Mouse (Mus musculus) hindbrain, embryonic 15.5 days (tissue): ENCODE measurements at regions not wholly inside any gene's neighbourhood (a gene's known extent, or its start where the extent isn't known, plus 50 kb on each side); places are given as distances from the start of the nearest gene placed in this dataset.

Experiments
- ATAC-seq: fragments of 200-750 bp; cut with Nextera tagmentation; 2 replicates; pipeline ENCODE4 v1.8.0; 2017; ENCODE audit warnings: low read depth, moderate number of reproducible peaks, moderate TSS enrichment; ENCODE audit not compliant: low FRiP score
- H3K27ac ChIP-seq: fragments of 300-500 bp; sonication (generic); replicated peaks from 2 replicates; pipeline ENCODE4 v1.5.1; 2015; ENCODE audit warnings: mild to moderate bottlenecking, inconsistent platforms
- H3K27me3 ChIP-seq: fragments of 300-500 bp; sonication (generic); 2 replicates; pipeline ENCODE4 v1.6.1; 2015; ENCODE audit warnings: control low read depth, inconsistent platforms
- H3K36me3 ChIP-seq: fragments of 300-500 bp; sonication (generic); 2 replicates; pipeline ENCODE4 v1.6.1; 2015; ENCODE audit warnings: control low read depth, inconsistent platforms
- H3K4me1 ChIP-seq: fragments of 300-500 bp; sonication (generic); replicated peaks from 2 replicates; pipeline ENCODE4 v1.6.1; 2015; ENCODE audit warnings: control low read depth, inconsistent platforms
- H3K4me2 ChIP-seq: fragments of 300-500 bp; sonication (generic); 2 replicates; pipeline ENCODE4 v1.6.1; 2015; ENCODE audit warnings: moderate library complexity, mild to moderate bottlenecking, inconsistent platforms
- H3K4me3 ChIP-seq: fragments of 300-500 bp; sonication (generic); 2 replicates; pipeline ENCODE4 v1.5.1; 2015; ENCODE audit warnings: mild to moderate bottlenecking, inconsistent platforms
- H3K9ac ChIP-seq: fragments of 300-500 bp; sonication (generic); 2 replicates; pipeline ENCODE4 v1.6.1; 2015; ENCODE audit warnings: inconsistent platforms
- H3K9me3 ChIP-seq: fragments of 300-500 bp; sonication (generic); 2 replicates; pipeline ENCODE4 v1.6.1; 2016; ENCODE audit warnings: control low read depth, inconsistent platforms
- WGBS: fragments of 180-500 bp; shearing (Covaris S2); methylation state at CpG from one replicate; pipeline ENCODE4 v1.1.7; 2015; 5-methylcytosine and 5-hydroxymethylcytosine counted together

GRCm38 (mm10) chr12:107662624-107663023 lies 174.2 kb downstream of the 3110018I06Rik start:
- Histone ChIP-seq H3K9ac (no peak overlapping the region), H3K4me2 (no peak overlapping the region), H3K27me3 (no peaks in the 10 kb centered on the region), H3K36me3 (no peaks in the 10 kb centered on the region), H3K4me1 (peaks cover 13% of the 10 kb centered on the region; the same call in 1 of the 2 replicates), H3K4me3 (no peak overlapping the region), H3K27ac (no peak overlapping the region), H3K9me3 (no peaks in the 10 kb centered on the region)
- WGBS: 10% methylated on average over 1 of the region's 1 CpGs
- no peak for ATAC-seq

GRCm38 (mm10) chr12:107667836-107668235 lies 179.4 kb downstream of the 3110018I06Rik start:
- Histone ChIP-seq H3K9ac (no peak overlapping the region), H3K27me3 (no peaks in the 10 kb centered on the region), H3K4me2 (no peak overlapping the region), H3K4me3 (no peak overlapping the region), H3K9me3 (no peaks in the 10 kb centered on the region), H3K4me1 (no peaks in the 10 kb centered on the region), H3K27ac (no peak overlapping the region), H3K36me3 (no peaks in the 10 kb centered on the region)
- no peak for ATAC-seq
- 77% methylated on average over 3 of the region's 3 CpGs for whole genome bisulfite sequencing

- H3K9ac ChIP-seq: no peak overlapping the region
- H3K36me3 ChIP-seq: no peaks in the 10 kb centered on the region
- no peak for ATAC-seq
- H3K4me1 ChIP-seq: no peaks in the 10 kb centered on the region
- no peak overlapping the region for H3K27ac ChIP-seq
- 66% methylated on average over 5 of the region's 5 CpGs for WGBS
- no peaks in the 10 kb centered on the region for H3K9me3 ChIP-seq
- no peaks in the 10 kb centered on the region for H3K27me3 ChIP-seq
- no peak overlapping the region for H3K4me3 ChIP-seq
- H3K4me2 ChIP-seq: no peak overlapping the region
Observed at GRCm38 (mm10) chr12:107669046-107669445, 180.6 kb downstream of the 3110018I06Rik start.

- no peak overlapping the region for H3K9ac ChIP-seq
- 77% methylated on average over 6 of the region's 6 CpGs for WGBS
- no peak for ATAC-seq
Observed at GRCm38 (mm10) chr12:107669450-107669849, 181.0 kb downstream of the 3110018I06Rik start.

GRCm38 (mm10) chr12:107669910-107670309 lies 181.5 kb downstream of the 3110018I06Rik start:
- Histone ChIP-seq H3K27ac (no peak overlapping the region), H3K9me3 (no peaks in the 10 kb centered on the region), H3K27me3 (no peaks in the 10 kb centered on the region), H3K4me2 (no peak overlapping the region), H3K4me1 (no peaks in the 10 kb centered on the region), H3K36me3 (no peaks in the 10 kb centered on the region), H3K9ac (no peak overlapping the region), H3K4me3 (no peak overlapping the region)
- 73% methylated on average over 10 of the region's 10 CpGs for WGBS
- ATAC-seq: no peak

More at GRCm38 (mm10) chr12:107669450-107669849, 181.0 kb downstream of the 3110018I06Rik start:
- H3K4me1 ChIP-seq: no peaks in the 10 kb centered on the region
- no peaks in the 10 kb centered on the region for H3K27me3 ChIP-seq
- no peak overlapping the region for H3K4me2 ChIP-seq
- no peak overlapping the region for H3K4me3 ChIP-seq
- no peak overlapping the region for H3K27ac ChIP-seq
- H3K9me3 ChIP-seq: no peaks in the 10 kb centered on the region
- no peaks in the 10 kb centered on the region for H3K36me3 ChIP-seq

- H3K9ac ChIP-seq: no peak overlapping the region
- no peak for ATAC-seq
- 28% methylated on average over 7 of the region's 7 CpGs for WGBS
Observed at GRCm38 (mm10) chr12:107677076-107677475, 188.6 kb downstream of the 3110018I06Rik start.

GRCm38 (mm10) chr12:107687447-107687846 lies 199.0 kb downstream of the 3110018I06Rik start:
- H3K9me3 ChIP-seq: no peaks in the 10 kb centered on the region
- no peak for ATAC-seq
- H3K27ac ChIP-seq: no peak overlapping the region
- H3K4me3 ChIP-seq: no peak overlapping the region
- no peak overlapping the region for H3K9ac ChIP-seq
- H3K27me3 ChIP-seq: no peaks in the 10 kb centered on the region
- WGBS: 82% methylated on average over 2 of the region's 2 CpGs
- no peaks in the 10 kb centered on the region for H3K4me1 ChIP-seq
- H3K36me3 ChIP-seq: no peaks in the 10 kb centered on the region
- H3K4me2 ChIP-seq: no peak overlapping the region

More at GRCm38 (mm10) chr12:107677076-107677475, 188.6 kb downstream of the 3110018I06Rik start:
- H3K9me3 ChIP-seq: no peaks in the 10 kb centered on the region
- no peak overlapping the region for H3K4me2 ChIP-seq
- H3K36me3 ChIP-seq: no peaks in the 10 kb centered on the region
- H3K27me3 ChIP-seq: no peaks in the 10 kb centered on the region
- H3K4me3 ChIP-seq: no peak overlapping the region
- H3K27ac ChIP-seq: no peak overlapping the region
- H3K4me1 ChIP-seq: no peaks in the 10 kb centered on the region; the same call in 1 of the 2 replicates

- no peaks in the 10 kb centered on the region for H3K27me3 ChIP-seq
- WGBS: 54% methylated on average over 7 of the region's 7 CpGs
Observed at GRCm38 (mm10) chr12:107689418-107689817, 201.0 kb downstream of the 3110018I06Rik start.

GRCm38 (mm10) chr12:107690061-107690460 lies 201.6 kb downstream of the 3110018I06Rik start:
- no peaks in the 10 kb centered on the region for H3K36me3 ChIP-seq
- ATAC-seq: no peak
- WGBS: 81% methylated on average over 3 of the region's 3 CpGs
- no peak overlapping the region for H3K9ac ChIP-seq
- H3K27me3 ChIP-seq: no peaks in the 10 kb centered on the region
- 0 out of 2 replicates have a peak, but pooled peaks cover 4% of the 10 kb centered on the region for H3K4me1 ChIP-seq
- H3K4me2 ChIP-seq: no peak overlapping the region
- H3K9me3 ChIP-seq: no peaks in the 10 kb centered on the region
- no peak overlapping the region for H3K27ac ChIP-seq
- H3K4me3 ChIP-seq: no peak overlapping the region

More at GRCm38 (mm10) chr12:107689418-107689817, 201.0 kb downstream of the 3110018I06Rik start:
- Histone ChIP-seq H3K4me3 (no peak overlapping the region), H3K9ac (no peak overlapping the region), H3K4me1 (0 out of 2 replicates have a peak, but pooled peaks cover 4% of the 10 kb centered on the region), H3K9me3 (no peaks in the 10 kb centered on the region), H3K27ac (no peak overlapping the region), H3K4me2 (no peak overlapping the region), H3K36me3 (no peaks in the 10 kb centered on the region)
- ATAC-seq: no peak

- Histone ChIP-seq H3K4me2 (no peak overlapping the region), H3K9me3 (no peaks in the 10 kb centered on the region), H3K36me3 (no peaks in the 10 kb centered on the region), H3K9ac (no peak overlapping the region), H3K4me3 (no peak overlapping the region), H3K27ac (no peak overlapping the region), H3K4me1 (0 out of 2 replicates have a peak, but pooled peaks cover 4% of the 10 kb centered on the region), H3K27me3 (no peaks in the 10 kb centered on the region)
- 42% methylated on average over 6 of the region's 6 CpGs for WGBS
- no peak for ATAC-seq
Observed at GRCm38 (mm10) chr12:107693693-107694092, 205.3 kb downstream of the 3110018I06Rik start.

- H3K27me3 ChIP-seq: no peaks in the 10 kb centered on the region
- H3K9ac ChIP-seq: no peak overlapping the region
- 93% methylated on average over 2 of the region's 2 CpGs for WGBS
- H3K9me3 ChIP-seq: no peaks in the 10 kb centered on the region
- H3K4me2 ChIP-seq: no peak overlapping the region
- H3K27ac ChIP-seq: no peak overlapping the region
- no peak overlapping the region for H3K4me3 ChIP-seq
- no peak for ATAC-seq
- H3K4me1 ChIP-seq: 0 out of 2 replicates have a peak, but pooled peaks cover 4% of the 10 kb centered on the region
- H3K36me3 ChIP-seq: no peaks in the 10 kb centered on the region
Observed at GRCm38 (mm10) chr12:107695014-107695413, 206.6 kb downstream of the 3110018I06Rik start.

GRCm38 (mm10) chr12:107695438-107696267 lies 207.2 kb downstream of the 3110018I06Rik start:
- WGBS: 93% methylated on average over 13 of the region's 13 CpGs
- Histone ChIP-seq H3K36me3 (no peaks in the 10 kb centered on the region), H3K27me3 (no peaks in the 10 kb centered on the region), H3K9me3 (no peaks in the 10 kb centered on the region), H3K27ac (no peak overlapping the region), H3K4me2 (no peak overlapping the region), H3K4me3 (no peak overlapping the region), H3K9ac (no peak overlapping the region), H3K4me1 (0 out of 2 replicates have a peak, but pooled peaks cover 4% of the 10 kb centered on the region)
- no peak for ATAC-seq
